Mouse (Mus musculus) megakaryocyte progenitor cell, adult 5-6 weeks (primary cell): ENCODE results near the gene Sv2b. TPM values are rescaled to one million over a fixed set of nuclear protein-coding genes. Genes with fewer than 3 reads are reported as not detected.
"Not testable (repeated sequence)": the region's sequence is repeated elsewhere in the genome, so short reads cannot be mapped to it uniquely, and the experiment has no call there.

Experiments used
- ATAC-seq: replicated peaks from 2 replicates; pipeline ENCODE4 v1.8.0; 2016; ENCODE audit warnings: mild to moderate bottlenecking, moderate TSS enrichment, inconsistent platforms; ENCODE audit not compliant: poor library complexity
- total RNA-seq, 2 experiments: library from RNA; stranded (forward) in 1 of 2; stranded (reverse) in 1 of 2; fragments of 157-497, 149-512 nt in 1 of 2; fragments of 200-1000 nt in 1 of 2; gene quantifications; 2 replicates each; pipeline versions ENCODE4 v1.2.3 to v1.2.4; 2015 to 2017

Sv2b gene
- total RNA-seq (2015) (not detected in 2 replicates), total RNA-seq (2017) (not detected in 2 replicates)

DNA sequence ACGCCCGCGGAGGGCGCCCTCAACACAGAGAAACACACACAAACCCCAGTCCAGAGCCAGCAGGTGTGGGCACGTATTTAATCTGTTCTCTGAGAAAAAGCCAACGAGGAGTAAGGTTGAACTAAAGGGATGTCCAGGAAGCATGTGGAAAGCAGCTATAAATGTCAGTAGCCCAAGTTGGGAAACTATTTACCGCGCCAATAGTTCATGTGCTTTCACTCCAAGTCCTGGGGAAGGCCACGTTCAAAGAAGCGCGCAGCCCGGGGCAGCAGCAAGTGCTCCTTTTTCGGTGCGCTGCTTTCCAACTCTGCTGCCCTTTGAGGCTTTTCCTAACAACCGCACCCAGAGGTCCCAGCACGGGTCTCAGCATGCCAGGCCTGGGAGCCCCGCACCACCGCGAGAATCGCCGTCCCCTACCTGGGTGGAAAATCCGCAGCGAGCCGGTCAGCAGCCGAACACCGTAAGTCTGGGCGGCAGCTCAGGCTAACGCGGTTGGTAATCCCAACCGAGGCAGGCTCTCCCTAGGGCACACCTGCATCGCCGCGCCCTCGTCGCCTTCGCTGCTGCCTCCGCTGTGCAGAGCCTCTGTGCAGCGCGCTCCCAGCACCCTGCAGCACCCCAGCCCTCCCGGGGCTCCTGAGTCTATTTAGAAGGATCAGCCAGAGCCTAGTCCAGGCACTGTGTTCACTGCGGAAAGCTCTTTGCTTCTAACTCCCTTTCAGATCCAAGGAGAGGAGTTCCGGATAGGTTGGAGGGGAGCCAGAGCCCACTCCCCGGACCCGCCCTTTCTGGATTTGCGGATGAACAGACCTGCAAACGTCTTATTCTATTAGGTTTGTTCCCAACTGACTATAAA is at the start of gene Sv2b:
Gene Sv2b (minus strand): TSS at position 806 of the 856 bp plus-strand sequence.
- ATAC-seq: peak; percentile 48

DNA sequence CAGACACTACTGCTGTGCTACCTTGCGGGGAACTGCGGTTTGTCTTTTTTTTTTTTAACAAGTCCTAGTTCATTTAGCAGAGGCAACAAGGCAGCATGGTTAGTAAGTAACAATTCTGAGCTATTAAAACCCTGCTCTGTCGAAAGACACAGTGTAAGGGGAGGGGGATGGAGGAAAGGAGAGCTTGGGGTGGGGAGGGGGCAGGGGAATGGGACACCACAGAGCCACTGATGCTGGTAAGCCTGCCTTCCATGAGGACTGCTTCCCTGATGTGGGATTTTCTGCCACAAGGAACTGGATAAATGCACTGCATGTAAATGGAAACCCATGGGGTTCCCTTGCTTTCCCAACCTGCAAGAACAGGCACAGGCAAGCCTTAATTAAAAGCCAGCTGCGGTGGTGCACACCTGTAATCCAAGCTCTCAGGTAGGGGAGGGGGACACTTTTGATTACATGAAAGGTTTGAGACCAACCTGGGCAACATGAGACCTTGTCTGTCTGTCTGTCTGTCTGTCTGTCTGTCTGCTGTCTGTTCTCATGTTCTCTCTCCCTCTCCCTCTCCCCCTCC is 49.3 kb upstream of the Sv2b start:
- ATAC-seq: no peak

DNA sequence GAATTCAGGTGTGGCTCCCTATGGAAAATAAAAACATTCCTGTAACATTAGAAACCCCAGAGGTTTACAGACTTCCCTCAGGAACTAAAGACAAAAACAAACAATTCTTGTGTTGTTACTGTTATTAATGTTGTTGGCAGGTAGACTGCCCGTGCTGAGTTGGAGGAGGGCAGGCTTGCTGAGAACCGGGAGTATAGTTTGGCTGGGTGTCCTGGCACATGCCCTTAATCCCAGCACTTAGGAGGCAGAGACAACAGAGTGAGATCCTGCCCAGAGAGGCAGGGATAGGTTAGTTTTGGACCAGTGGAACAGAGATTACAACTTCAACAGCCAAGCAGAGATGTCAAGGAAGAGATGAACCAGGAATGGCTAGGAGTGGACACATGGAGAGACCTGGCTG is 46.5 kb upstream of the Sv2b start:
- ATAC-seq: no peak

DNA sequence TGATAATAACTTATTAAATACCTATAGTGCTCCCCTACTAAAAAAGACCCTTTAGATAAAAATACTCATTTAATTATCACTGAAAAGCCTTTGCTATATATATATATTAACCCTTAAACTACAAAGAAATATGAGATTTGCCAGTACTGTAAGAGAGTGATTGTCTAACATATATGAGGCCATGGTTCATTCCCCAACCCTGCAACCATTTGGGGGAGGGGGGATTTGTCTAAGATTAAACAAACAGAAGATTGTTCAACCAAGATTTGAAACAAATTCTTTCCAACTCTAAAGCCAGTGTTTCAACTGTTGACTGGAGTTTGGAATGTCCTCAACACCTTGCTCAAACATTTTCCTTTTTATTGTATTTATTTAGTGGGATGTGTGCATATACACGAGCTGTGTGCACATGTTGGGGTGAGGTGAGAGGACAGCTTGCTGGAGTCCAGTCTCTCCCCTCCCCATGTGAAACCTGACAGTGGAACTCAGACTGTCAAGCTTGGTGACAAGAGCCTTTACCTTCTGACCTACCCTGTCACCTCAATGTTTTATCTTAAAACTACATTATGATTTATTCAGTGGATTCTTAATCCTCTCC is 43.8 kb upstream of the Sv2b start:
- no peak for ATAC-seq

DNA sequence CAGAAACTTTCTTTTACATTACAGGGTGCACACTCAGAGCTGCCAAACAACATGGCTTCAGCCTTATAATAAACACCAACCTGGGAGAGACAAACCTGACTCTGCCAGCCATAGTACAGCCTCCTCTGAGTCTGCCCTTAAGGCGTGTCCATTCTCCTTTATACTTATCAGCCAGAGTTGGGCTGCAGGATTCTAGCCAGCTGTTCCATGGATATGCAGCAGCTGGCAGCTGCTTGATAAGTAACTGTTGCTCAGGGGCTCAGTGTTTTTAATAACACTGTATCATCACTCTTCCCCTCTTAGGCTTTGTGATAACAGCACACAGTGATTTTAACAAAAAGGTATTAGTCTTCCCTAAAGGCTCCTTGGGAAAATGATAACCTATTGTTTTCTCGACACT is 41.1 kb upstream of the Sv2b start:
- ATAC-seq: peak; percentile 98

DNA sequence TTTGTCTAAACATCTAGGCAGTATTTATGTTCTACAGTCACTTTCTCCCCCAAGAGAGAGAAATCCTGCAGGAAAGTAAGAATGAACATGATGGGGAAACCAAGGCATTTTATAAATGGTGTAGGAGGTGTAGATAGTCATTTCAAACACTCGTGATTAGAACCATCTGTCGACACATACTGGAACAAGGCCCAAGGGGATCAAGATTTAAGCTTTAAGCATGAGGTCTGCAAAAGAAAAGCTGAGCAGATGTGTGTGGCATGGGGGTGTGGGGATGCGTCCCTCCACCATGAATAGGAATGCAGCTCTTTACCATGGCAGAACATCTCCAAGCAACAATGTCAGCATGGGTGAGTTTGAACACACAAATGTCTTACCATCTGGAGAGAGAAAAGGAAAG is 23.2 kb upstream of the Sv2b start:
- no peak for ATAC-seq

DNA sequence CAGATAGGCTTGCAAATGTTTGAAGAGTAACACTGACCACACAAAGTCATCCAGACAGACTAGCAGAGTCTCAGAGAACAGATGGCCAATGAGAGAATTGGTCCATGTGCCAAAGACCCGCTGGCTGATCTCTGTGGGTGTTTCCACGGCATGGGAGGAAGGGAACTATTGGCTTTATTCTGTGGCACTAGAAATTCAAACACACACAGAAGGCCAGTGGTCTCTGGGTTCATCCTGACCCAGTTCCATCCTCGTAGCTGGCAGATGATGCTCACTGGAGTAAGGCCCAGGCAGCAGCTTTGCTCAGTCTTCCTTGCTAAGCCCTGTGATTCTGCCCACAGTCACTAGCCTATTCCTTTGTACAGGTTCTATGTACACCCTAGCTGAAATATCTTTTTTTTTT is 20.7 kb upstream of the Sv2b start:
- no peak for ATAC-seq

DNA sequence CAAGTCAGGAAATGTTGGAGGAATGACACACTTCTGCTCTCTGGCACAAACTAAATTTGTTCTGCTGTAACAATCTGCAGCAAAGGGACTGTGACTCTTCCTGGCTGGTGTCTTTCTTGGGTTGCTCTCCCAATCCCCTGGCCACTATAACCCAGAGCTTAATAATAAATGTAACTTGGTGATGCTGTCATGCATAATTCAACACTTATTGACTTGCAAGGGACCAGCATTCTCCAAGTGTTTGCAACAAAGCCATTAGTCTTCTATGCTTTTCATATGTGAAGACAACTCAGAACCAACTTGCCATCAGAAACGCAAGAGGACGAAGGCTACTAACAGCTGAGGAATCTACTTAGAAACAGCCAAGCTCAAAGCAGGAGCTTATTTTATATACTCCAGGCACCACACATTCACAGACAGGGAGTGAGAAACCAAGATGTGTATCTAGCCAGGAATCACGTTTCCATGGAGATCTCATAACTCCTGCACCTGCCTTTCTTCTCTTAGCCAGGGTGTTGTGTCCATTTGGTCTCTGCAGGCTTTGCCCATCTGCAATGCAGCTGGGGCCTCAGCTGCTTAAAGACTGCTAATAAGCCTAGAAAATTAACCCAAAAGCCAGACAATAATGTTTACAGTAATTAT is 19.8 kb upstream of the Sv2b start:
- ATAC-seq: no peak

DNA sequence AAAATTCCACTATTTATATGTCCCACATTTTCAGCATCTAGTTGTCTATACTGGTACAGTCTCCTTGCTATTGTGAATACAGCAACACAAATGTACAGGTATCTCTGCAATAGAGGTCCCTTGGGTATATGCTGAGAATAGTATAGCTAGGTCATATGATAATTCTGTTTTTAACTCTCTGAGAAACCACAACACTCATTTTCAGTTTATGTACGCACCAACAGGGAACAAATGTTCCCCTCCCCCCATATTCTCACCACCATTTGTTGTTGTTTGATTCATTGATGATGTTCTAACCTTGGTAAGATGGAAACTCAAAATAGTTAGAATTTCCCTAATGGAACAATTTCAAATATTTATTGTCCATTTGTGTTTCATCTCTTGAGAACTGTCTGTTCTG is 16.2 kb upstream of the Sv2b start:
- no peak for ATAC-seq

DNA sequence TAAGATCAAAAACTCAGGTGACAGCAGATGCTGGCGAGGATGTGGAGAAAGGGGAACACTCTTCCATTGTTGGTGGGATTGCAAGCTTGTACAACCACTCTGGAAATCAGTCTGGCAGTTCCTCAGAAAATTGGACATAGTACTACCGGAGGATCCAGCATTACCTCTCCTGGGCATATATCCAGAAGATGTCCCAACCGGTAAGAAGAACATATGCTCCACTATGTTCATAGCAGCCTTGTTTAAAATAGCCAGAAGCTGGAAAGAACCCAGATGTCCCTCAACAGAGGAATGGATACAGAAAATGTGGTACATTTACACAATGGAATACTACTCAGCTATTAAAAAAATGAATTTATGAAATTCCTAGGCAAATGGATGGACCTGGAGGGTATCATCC is 13.7 kb upstream of the Sv2b start:
- ATAC-seq: not testable (repeated sequence)

DNA sequence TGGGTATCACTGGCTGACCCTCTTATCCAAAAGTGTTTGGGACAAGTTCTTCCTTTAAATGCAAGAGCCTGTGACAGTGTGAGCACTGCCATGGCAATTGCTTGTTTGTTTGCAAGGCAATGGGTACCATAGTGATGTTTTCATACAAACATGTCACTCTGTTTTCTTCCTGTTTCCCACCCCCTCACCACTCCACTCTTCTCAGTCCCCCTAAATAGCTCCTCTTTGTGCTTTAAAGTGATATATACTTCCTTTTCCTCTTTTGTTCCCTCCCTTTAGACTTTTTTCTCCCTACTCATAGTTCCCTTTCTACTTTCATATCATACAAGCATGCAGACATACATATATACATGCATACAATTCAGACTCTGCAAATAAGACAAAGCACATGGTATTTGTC is 10.9 kb upstream of the Sv2b start:
- peak; percentile 39; the same call in 1 of the 2 replicates for ATAC-seq

DNA sequence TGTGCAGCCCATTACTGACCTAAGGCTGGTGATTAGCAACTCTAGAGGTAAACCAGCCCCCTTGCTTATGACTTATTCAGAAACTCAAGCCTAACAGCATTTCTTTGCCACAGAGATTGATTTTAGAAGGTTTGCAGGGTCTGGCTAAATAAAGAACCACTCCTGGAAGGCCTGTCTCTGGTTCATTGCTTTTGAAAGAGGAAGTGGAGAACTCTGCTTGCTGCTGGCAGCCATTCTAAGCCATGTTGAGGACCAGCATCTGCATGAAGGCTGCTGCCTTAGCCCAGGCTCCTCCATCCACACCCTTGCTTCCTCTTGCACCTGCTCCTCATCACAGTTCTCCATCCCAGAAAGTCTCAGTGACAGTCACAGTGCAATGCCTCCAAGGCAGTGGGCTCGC is 9.3 kb upstream of the Sv2b start:
- ATAC-seq: peak; percentile 65

DNA sequence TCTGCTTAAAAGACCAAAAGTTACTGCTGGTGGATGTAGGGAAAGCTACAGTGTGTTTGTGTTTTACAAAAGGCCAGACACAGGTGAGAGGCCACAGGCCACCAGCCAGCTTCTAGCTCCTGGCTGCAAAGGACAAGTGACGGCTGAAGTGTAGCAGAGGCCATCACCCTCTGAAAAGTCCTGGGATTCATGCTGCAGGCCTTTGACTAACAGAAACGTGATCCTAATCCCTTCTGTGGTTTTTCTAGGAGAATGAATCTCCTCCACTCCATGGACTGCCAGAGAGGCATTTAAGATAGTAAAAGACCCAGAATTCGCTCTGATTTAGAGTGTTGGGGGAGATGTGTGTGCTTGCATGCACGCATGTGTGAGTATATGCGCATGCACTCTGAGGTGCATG is 5.8 kb upstream of the Sv2b start:
- ATAC-seq: no peak

DNA sequence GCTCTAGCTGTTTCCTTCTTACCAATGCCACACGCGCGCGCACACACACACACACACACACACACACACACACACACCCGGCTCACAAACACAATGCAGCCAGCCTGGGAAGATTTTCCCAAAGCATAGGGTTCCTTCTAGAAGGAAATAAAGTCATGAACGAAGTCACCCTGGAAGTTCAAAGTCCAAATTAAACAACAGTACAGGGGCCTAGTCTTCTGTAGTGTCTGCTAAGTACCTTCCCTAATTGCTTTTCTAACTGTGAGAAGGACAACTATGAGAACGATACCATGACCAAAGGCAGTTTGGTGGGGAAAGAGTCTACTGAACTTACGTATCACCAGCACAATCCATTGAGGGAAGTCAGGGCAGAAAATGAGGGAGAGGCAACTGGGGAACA is 508 bp upstream of the Sv2b start:
- ATAC-seq: no peak

DNA sequence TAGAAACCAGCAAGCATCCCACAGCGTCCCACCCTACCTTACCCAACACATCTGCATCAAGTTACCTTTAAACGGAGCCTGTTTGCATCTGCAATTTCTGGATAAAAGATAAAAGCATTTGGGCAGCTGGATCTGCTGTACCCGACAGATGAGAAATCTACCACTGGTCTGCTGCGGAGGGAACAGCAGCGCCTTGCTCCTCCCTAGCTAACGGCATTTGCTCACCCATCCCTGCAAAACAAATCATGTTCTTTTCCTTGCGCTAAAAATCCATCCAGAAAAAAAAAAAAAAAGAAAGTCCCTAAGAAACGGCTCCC is 964 bp downstream of the Sv2b start:
- no peak for ATAC-seq

DNA sequence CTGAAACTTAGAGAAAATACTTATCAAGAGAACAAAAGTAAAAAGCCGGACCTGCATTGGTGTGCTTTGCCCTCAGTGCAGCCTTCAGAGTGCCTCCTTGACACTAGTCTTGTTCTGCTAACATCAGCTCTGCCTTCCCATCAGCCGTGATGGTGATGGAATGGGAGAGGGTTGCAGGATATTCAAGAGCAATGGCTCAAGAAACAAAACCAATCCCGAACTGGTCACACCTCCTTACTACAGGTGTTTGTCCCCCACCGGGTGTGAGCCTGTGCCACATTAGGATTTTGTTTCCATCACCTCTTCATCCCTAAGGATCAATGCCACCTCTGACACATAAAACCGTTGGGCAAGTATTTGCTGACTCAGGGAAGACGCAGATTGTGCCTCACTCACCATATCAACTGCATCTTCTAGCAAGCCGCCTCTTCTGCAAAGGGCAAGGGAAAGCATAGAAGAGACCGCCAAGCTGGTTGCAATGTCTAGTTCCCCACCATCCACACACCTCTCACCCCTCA is 1.4 kb downstream of the Sv2b start:
- no peak for ATAC-seq

DNA sequence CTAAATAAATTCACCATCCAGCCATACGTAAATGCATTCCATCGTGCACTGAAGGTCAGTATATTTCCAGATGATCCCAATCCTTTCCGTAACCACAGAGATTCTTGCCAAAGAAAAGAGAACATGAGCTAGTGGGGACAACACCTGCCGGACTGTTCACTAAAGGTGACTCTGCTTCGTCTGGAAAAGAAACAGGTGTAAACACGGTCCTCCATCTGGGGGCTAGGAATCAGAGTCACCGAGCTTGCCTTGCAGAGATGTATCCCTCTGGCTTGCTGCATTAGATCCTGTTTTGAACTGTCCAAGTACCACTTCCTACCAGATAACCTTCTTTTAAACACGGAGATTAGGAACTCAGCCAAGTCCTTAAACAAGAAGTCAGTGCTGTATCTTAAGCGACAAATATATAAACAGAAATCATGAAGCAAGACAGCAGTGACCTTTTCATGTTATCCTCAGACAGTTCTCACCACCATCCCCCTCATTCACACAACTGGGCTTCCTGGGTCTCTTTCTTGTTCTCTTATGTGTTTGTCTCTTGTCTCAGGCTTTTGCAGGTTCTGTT is 3.1 kb downstream of the Sv2b start:
- ATAC-seq: no peak

DNA sequence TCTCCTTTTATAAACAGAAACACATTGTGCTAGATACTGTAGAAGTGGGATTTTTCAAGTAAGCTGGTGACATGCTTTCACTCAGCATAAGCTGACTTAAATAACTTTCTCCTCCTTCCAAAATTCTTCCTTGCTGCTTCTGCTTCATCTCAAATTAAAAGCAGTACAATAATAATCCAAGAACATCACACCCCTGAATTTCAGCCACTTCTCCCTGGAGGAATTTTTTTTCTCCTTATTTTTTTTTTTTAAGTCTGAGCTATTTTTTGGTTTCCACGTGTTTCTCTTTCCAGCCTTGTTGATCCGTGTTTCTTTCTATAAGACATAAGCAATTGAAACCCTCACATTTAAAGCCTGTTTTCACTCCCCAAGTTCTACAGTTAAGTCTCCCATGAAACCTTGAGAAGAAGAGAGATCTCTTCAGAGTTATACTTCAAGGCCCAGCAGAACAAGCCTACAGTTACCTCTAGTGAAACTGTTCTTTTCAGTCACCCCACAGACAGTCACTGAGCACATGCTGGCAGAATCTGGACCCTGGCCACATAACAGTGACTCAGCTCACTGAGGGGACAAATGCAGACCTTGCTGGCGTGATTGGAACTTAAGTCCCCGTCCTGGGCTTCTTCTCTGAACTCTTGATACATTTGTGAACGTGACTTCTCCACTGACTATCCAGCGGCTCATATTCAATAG is 6.4 kb downstream of the Sv2b start:
- ATAC-seq: 0 out of 2 replicates have a peak, but pooled peaks have one; percentile 31

DNA sequence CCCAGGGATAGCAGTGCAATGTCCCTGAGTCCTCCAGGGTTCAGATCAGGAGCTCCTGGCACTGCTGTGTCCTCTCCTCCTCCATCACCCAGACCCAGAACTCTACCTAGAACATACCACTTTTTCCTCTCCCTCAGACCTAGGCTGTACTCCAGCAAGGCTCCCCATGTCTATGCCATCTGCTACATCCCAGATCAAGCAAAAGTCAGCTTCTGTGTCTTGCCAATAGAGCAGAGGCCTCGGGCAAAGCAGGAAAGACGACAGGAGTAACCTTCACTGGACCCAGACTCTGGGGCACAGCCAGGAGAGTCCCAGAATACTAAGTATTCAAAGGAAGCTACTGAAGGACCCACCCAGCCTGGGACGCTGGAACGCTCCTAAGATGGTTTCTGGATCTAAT is 9.8 kb downstream of the Sv2b start:
- no peak for ATAC-seq

DNA sequence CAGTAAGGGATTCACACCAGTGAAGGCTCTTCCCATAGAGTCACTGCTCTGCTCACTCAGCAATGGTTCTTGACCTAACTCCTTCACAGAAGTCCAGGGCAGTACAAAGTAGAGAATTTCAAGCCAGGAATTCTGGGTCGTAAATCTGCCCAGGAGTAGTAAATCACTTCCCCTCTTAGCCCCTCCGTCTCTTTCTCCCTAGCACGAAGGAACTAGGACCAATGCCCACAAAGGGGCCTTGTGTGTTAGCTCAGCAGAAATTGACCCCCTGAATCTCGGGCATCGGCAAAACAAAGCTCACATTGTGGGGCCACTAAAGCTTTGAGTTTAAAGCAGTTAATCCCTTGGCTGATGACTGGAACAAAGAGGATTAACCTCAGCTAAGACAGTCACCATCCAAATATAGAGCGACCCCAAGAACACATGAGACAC is 12.4 kb downstream of the Sv2b start:
- ATAC-seq: no peak
